Mouse (Mus musculus) lung, postnatal 0 days (tissue): ENCODE measurements around the gene Tln2.

Experiments used
- CTCF ChIP-seq: IDR thresholded peaks from 2 replicates; pipeline ENCODE4 v1.5.1; 2016; ENCODE audit warnings: antibody characterized with exemption, mild to moderate bottlenecking
- EP300 ChIP-seq: IDR thresholded peaks from 2 replicates; pipeline ENCODE4 v1.6.1; 2016; ENCODE audit warnings: antibody characterized with exemption, mild to moderate bottlenecking, control low read depth

DNA sequence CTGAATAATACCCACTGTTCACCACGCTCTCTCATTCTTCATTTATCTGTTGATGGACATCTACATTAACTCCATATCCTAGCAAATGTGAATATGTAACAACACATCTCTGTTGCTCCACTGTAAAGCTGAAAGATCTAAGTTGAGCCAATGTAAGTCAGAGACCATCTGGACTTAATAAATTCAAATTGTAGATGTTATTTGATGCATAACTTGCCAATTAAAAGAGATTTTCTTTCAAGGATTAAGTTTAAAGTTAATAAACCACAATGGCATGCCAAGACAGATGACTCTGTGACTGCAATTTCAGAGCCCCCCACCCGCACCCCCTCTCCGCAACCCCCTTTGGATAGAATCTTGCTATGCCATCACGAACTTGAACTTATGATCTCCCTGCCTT is 386.3 kb downstream of the Tln2 start:
- no peak for TF ChIP-seq CTCF
- TF ChIP-seq EP300 = no peak
